Mouse (Mus musculus) E14TG2a.4 (cell line): ENCODE data around the gene Klhdc3.

ENCODE experiments used
- CTCF ChIP-seq: conservative IDR thresholded peaks from 2 replicates; pipeline ENCODE4 v1.5.1; 2014; ENCODE audit warnings: low read length
- NANOG ChIP-seq: IDR thresholded peaks from 2 replicates; pipeline ENCODE4 v1.6.1; 2014; ENCODE audit warnings: borderline replicate concordance, low read length, mixed read lengths

DNA sequence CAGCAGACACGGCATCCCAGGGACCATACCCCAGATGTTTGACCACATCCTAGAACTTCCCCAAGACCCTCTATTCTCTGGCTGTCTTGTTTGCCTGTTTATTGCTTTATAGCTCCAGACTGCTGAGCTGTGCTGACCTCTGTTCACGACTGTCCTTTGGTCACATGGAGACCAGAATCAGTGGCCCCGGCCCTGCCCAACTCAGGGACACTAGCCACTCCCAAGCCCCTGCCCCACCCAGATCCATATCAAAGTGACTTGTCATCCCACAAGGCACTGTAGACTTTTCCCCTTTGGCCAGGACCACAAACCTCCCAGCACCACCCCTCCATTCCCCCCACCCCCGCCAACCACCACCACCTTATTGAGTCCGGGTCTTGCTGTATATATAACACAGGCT, 18.5 kb upstream of the Klhdc3 start:
- no peak for TF ChIP-seq NANOG
- TF ChIP-seq CTCF = no peak
